Mouse (Mus musculus) liver, adult 2 months (tissue): ENCODE data around the gene Nicn1.

ENCODE experiments used
- CTCF ChIP-seq: fragments of 200-500 bp; IDR thresholded peaks from 2 replicates; pipeline ENCODE4 v1.5.1; 2011; ENCODE audit warnings: low read depth, low read length, control low read depth
- POLR2A ChIP-seq: fragments of 200-500 bp; IDR thresholded peaks from 2 replicates; pipeline ENCODE4 v1.6.1; 2011; ENCODE audit warnings: low read length, control low read depth; ENCODE audit not compliant: insufficient read depth; ENCODE audit errors: extremely low read depth

DNA sequence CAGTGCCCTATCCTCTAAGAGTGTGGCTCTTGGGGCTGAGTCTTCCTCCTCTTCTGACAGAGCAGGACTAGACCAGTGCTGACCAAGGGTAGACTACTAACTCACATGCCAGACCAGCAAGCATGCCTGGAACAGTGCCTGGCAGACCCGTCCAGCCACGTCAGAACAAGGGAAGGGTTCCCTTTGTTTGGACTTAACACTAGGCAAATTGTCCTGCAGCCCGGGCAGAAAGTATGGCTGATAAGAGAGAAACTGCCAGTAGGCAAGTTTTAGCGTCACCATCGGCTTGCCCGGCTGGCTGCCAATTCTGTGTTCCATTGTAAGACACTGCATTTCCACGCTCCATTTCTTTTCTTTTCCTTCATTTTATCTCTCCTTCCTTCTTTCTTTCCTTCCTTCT, 22.5 kb upstream of the Nicn1 start:
- TF ChIP-seq POLR2A (no peak), CTCF (no peak)
